Mouse (Mus musculus): ENCODE measurements around the gene Tsacc. TPM values are rescaled to one million over a fixed set of nuclear protein-coding genes. Genes with fewer than 3 reads are reported as not detected.

Tsacc gene
- polyA plus RNA-seq, 1 experiment from 2014 or later: 17.7 TPM

DNA sequence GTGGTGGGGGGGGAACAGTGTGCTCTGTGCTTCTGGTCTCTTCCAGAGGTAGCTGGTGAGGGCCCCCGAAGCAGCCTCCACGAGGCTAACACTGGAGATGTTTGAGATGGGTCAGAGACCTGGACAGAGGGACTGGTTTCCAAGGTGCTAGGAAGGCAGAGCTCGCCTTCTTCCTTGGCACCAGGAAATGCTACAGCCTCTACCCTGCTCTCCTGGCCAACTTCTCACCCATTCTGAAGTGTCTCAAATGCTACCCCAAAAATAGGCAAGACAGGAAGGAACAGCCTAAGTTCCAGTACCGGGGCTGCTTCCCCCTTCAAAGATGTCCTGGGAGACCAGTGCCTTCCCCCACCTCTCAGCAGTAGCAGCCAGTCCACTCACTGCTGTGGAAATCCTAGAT, 57.4 kb downstream of the Tsacc start:
- H3K4me1 ChIP-seq (replicated peaks; ENCODE audit: control insufficient read depth, insufficient read depth, low read length): no peaks in the 10 kb centered on the region; the same call in 1 of the 2 replicates
- WGBS: 39% methylated on average over 4 of the region's 4 CpGs
- H3K36me3 ChIP-seq (ENCODE audit: control insufficient read depth, insufficient read depth, low read length): no peaks in the 10 kb centered on the region
- ATAC-seq (replicated peaks; ENCODE audit: low FRiP score): no peak
- no peak overlapping the region for H3K4me2 ChIP-seq
- peaks cover 82% of the 10 kb centered on the region for H3K27me3 ChIP-seq (replicated peaks; ENCODE audit: control insufficient read depth, insufficient read depth, low read length)
- H3K9ac ChIP-seq (ENCODE audit: low read depth, low read length): no peak overlapping the region
- no peaks in the 10 kb centered on the region for H3K9me3 ChIP-seq (ENCODE audit: control insufficient read depth, low read length)
- H3K27ac ChIP-seq (ENCODE audit: low read depth, low read length): no peak overlapping the region
- H3K4me3 ChIP-seq (ENCODE audit: low read depth, low read length): no peak overlapping the region
- DNase-seq (ENCODE audit: low spot score): no peak

DNA sequence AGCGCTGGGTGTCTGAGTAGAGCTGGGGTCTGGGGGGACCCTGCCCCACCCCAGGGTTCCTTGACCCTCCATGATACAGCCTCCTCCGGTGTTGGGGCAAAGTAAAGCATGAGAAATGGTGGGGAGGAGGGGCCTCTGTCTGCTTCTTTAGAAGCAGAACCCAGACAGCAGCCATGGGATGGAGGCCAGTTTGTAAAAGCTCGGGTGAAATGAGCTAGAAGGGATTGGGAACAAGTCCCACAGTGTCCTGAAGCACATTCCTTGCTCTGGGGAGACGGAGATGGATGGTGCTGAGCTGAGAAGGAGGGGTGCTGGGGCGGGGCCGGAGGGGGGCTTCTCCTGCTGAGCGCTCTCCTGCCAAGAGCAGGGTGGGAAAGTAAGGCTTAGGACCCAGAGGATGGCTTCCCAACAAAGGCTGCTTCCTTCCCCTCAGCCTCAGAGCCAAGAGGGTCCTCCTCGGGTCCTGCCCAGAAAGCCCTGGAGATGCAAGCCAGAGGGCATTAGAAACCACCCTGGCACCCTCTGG, 57.9 kb downstream of the Tsacc start:
- Histone ChIP-seq H3K27ac (ENCODE audit: low read depth, low read length) (no peak overlapping the region), H3K4me2 (no peak overlapping the region), H3K4me3 (ENCODE audit: low read depth, low read length) (no peak overlapping the region), H3K4me1 (replicated peaks; ENCODE audit: control insufficient read depth, insufficient read depth, low read length) (no peaks in the 10 kb centered on the region), H3K27me3 (replicated peaks; ENCODE audit: control insufficient read depth, insufficient read depth, low read length) (peaks cover 82% of the 10 kb centered on the region), H3K9me3 (ENCODE audit: control insufficient read depth, low read length) (no peaks in the 10 kb centered on the region), H3K9ac (ENCODE audit: low read depth, low read length) (no peak overlapping the region), H3K36me3 (ENCODE audit: control insufficient read depth, insufficient read depth, low read length) (no peaks in the 10 kb centered on the region)
- ATAC-seq (replicated peaks; ENCODE audit: low FRiP score) (no peak), DNase-seq (ENCODE audit: low spot score) (no peak)
- 50% methylated on average over 8 of the region's 8 CpGs for WGBS

DNA sequence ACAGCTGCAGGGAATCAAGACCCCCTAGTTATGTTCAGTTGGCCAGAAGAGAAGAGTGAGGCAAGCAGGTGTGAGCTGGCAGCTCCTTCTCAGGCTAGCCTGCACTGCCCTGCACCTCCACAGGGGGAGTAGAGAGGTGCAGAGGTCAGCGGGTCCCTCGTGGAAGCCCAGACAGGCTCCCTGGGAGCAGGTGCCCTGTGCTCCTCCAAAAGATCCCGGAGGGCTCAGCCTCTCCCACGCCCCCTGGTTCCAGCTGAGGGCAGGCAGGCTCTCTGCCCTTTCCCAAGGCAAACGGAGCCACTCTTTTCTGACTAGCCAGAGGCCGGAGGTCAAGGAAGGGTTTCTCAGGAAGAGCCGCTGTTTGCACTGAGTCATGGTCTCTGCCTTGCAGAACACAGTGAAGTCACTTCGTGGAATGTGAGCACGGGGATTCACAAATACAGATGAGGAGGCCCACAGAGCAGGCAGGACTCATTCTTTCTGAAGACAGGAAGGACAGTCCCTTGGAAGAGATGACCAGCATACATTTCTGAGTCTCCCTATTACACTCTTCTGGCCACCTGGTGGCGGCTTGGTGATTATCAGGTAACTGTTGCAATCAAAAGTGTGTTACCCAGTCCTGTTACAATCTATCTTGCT, 59.1 kb downstream of the Tsacc start:
- WGBS: 7% methylated on average over 10 of the region's 10 CpGs
- no peaks in the 10 kb centered on the region for H3K36me3 ChIP-seq (ENCODE audit: control insufficient read depth, insufficient read depth, low read length)
- H3K4me1 ChIP-seq (replicated peaks; ENCODE audit: control insufficient read depth, insufficient read depth, low read length): no peaks in the 10 kb centered on the region
- no peak overlapping the region for H3K9ac ChIP-seq (ENCODE audit: low read depth, low read length)
- no peaks in the 10 kb centered on the region for H3K9me3 ChIP-seq (ENCODE audit: control insufficient read depth, low read length)
- H3K27me3 ChIP-seq (replicated peaks; ENCODE audit: control insufficient read depth, insufficient read depth, low read length): peaks cover 83% of the 10 kb centered on the region
- H3K4me2 ChIP-seq: peak overlapping the region; percentile 42
- ATAC-seq (replicated peaks; ENCODE audit: low FRiP score) (no peak), DNase-seq (ENCODE audit: low spot score) (no peak)
- no peak overlapping the region for H3K4me3 ChIP-seq (ENCODE audit: low read depth, low read length)
- no peak overlapping the region for H3K27ac ChIP-seq (ENCODE audit: low read depth, low read length)

DNA sequence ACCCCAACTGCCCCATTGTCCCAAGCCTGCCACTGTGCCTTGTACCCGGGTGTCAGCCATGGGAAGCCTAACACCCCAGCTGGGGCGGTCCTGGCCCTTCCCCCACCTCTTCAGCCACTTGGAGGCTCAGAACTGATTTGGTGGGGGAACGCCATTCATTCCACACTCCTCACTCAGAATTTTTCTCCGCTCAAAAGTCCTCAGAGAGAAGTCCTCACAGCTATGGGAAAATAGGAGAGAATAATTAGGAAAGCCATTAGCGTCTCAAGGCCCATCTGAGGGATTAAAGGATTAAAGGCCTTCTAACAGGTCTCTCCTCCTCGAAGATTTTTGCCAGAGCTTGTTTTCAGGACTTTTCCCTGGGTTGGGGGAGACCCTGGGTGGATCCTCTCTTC, 59.6 kb downstream of the Tsacc start:
- 22% methylated on average over 6 of the region's 6 CpGs for WGBS
- no peak for ATAC-seq (replicated peaks; ENCODE audit: low FRiP score)
- no peak overlapping the region for H3K9ac ChIP-seq (ENCODE audit: low read depth, low read length)

DNA sequence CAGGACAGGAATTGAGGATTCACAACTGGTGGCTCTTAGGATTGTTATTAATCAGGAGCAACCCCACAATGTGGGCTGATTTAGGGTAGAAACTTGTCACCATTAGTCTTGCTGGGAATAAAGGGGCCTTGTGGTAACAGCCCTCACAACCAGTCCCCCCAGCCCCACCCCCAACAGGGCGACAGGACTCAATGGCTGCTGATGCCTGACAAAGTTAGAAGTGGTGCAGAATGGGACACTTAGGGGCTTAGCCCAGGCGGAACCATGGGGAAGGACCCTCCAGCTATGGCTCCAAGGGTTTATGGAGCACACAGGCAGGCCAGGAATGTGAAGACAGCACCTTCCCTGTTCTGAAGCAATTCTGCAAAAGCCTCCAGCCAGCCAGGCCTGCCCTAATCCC, 61.2 kb downstream of the Tsacc start:
- H3K36me3 ChIP-seq (ENCODE audit: control insufficient read depth, insufficient read depth, low read length): no peaks in the 10 kb centered on the region
- H3K9ac ChIP-seq (ENCODE audit: low read depth, low read length): no peak overlapping the region
- H3K9me3 ChIP-seq (ENCODE audit: control insufficient read depth, low read length): no peaks in the 10 kb centered on the region
- 64% methylated on average over 2 of the region's 2 CpGs for WGBS
- H3K27ac ChIP-seq (ENCODE audit: low read depth, low read length): no peak overlapping the region
- ATAC-seq (replicated peaks; ENCODE audit: low FRiP score) (no peak), DNase-seq (ENCODE audit: low spot score) (no peak)
- no peak overlapping the region for H3K4me2 ChIP-seq
- H3K27me3 ChIP-seq (replicated peaks; ENCODE audit: control insufficient read depth, insufficient read depth, low read length): peaks cover 81% of the 10 kb centered on the region
- no peak overlapping the region for H3K4me3 ChIP-seq (ENCODE audit: low read depth, low read length)
- H3K4me1 ChIP-seq (replicated peaks; ENCODE audit: control insufficient read depth, insufficient read depth, low read length): no peaks in the 10 kb centered on the region

More for the DNA sequence above, 59.6 kb downstream of the Tsacc start:
- no peaks in the 10 kb centered on the region for H3K9me3 ChIP-seq (ENCODE audit: control insufficient read depth, low read length)
- no peak overlapping the region for H3K4me2 ChIP-seq
- H3K36me3 ChIP-seq (ENCODE audit: control insufficient read depth, insufficient read depth, low read length): no peaks in the 10 kb centered on the region
- no peaks in the 10 kb centered on the region for H3K4me1 ChIP-seq (replicated peaks; ENCODE audit: control insufficient read depth, insufficient read depth, low read length)
- H3K4me3 ChIP-seq (ENCODE audit: low read depth, low read length): no peak overlapping the region
- no peak for DNase-seq (ENCODE audit: low spot score)
- H3K27ac ChIP-seq (ENCODE audit: low read depth, low read length): no peak overlapping the region
- peaks cover 82% of the 10 kb centered on the region for H3K27me3 ChIP-seq (replicated peaks; ENCODE audit: control insufficient read depth, insufficient read depth, low read length)

DNA sequence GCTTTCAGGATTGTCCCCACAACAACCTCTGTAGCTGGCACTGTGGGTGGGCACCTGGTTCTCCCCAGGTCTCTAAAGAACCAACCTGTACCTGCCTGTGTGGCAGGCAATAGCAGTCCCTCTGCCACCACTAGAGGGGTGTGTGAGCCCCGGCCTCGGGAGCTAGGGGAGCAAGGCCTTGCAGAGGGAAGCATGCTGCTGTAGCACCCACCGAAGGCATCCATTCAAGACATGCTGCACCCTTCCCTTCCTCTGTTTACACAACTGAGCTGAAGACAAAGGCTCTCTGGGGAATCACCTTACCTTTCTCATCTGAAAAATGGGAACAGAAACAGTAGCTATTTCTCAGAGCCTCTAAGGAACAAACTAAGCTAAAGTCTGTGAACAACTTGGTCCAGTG, 61.6 kb downstream of the Tsacc start:
- Histone ChIP-seq H3K27me3 (replicated peaks; ENCODE audit: control insufficient read depth, insufficient read depth, low read length) (peaks cover 79% of the 10 kb centered on the region), H3K4me3 (ENCODE audit: low read depth, low read length) (no peak overlapping the region), H3K4me1 (replicated peaks; ENCODE audit: control insufficient read depth, insufficient read depth, low read length) (no peaks in the 10 kb centered on the region), H3K9me3 (ENCODE audit: control insufficient read depth, low read length) (no peaks in the 10 kb centered on the region), H3K36me3 (ENCODE audit: control insufficient read depth, insufficient read depth, low read length) (no peaks in the 10 kb centered on the region), H3K4me2 (no peak overlapping the region), H3K9ac (ENCODE audit: low read depth, low read length) (no peak overlapping the region), H3K27ac (ENCODE audit: low read depth, low read length) (no peak overlapping the region)
- 12% methylated on average over 3 of the region's 3 CpGs for WGBS
- no peak for DNase-seq (ENCODE audit: low spot score)
- no peak for ATAC-seq (replicated peaks; ENCODE audit: low FRiP score)

DNA sequence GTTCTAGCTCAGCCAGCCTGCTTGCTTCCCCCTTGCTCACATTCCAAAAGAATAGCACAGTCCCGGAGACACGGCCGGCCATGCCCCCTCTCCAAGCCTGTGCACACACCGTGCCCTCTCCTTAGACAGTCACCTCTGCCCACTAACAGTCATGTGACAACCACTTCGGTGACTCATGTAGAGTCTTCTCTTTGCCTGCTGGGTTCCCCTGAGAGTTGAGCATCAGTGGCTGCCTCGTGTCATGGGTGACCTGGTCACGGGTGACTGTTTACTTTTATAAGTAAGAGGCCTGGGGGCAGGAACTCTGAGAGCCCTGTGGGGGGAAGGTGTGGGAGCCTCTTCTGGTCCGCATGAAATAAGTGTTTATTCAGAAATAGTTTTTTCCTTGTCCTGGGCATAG, 62.8 kb downstream of the Tsacc start:
- ATAC-seq (replicated peaks; ENCODE audit: low FRiP score) (no peak), DNase-seq (ENCODE audit: low spot score) (no peak)
- H3K27ac ChIP-seq (ENCODE audit: low read depth, low read length): no peak overlapping the region
- H3K4me3 ChIP-seq (ENCODE audit: low read depth, low read length): no peak overlapping the region
- H3K4me2 ChIP-seq: no peak overlapping the region
- no peaks in the 10 kb centered on the region for H3K4me1 ChIP-seq (replicated peaks; ENCODE audit: control insufficient read depth, insufficient read depth, low read length)
- H3K9ac ChIP-seq (ENCODE audit: low read depth, low read length): no peak overlapping the region
- no peaks in the 10 kb centered on the region for H3K36me3 ChIP-seq (ENCODE audit: control insufficient read depth, insufficient read depth, low read length)
- H3K9me3 ChIP-seq (ENCODE audit: control insufficient read depth, low read length): no peaks in the 10 kb centered on the region
- WGBS: 67% methylated on average over 8 of the region's 8 CpGs
- peaks cover 76% of the 10 kb centered on the region for H3K27me3 ChIP-seq (replicated peaks; ENCODE audit: control insufficient read depth, insufficient read depth, low read length)

DNA sequence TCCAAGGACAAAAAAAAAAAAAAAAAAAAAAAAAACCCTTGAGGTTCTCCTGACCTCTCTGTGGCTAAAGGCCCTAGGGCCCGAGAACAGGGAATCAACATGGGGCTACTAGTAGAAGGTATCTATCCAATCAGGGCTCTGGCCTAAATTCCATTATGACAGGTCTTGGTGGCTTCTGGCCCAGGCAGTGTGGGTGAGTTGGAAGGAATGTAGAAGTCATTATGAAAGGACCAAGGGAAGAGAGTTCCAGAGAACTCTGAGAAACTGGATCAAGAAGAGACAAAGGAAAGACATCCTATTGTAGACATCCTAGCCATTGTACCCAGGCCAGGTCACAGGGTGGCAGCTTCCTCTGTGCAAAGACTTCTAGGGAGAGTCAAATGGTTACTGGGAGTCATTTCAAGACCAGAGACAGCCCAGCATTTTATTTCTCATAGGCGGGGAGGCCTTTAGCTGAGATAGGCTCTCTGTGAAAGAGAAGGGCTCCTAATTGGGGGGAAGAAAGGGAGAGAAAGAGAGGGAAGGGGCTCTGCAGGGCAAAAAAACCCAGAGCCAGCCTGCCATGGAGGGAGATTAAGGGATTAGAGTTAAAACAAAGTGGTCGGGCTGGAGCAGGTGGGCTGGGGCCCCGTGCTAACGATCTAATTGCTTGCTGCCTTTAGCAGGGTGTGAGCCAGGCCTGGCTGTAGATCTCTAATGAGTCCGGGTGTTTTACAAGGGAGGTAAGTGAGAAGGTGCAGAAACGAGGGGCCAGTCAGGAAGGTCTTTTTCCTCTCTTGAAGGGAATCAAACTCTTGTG, 63.7 kb downstream of the Tsacc start:
- Histone ChIP-seq H3K27me3 (replicated peaks; ENCODE audit: control insufficient read depth, insufficient read depth, low read length) (peaks cover 73% of the 10 kb centered on the region), H3K4me3 (ENCODE audit: low read depth, low read length) (no peak overlapping the region), H3K27ac (ENCODE audit: low read depth, low read length) (no peak overlapping the region), H3K9me3 (ENCODE audit: control insufficient read depth, low read length) (no peaks in the 10 kb centered on the region), H3K9ac (ENCODE audit: low read depth, low read length) (no peak overlapping the region), H3K36me3 (ENCODE audit: control insufficient read depth, insufficient read depth, low read length) (no peaks in the 10 kb centered on the region), H3K4me2 (no peak overlapping the region), H3K4me1 (replicated peaks; ENCODE audit: control insufficient read depth, insufficient read depth, low read length) (no peaks in the 10 kb centered on the region)
- no peak for ATAC-seq (replicated peaks; ENCODE audit: low FRiP score)
- 27% methylated on average over 7 of the region's 7 CpGs for WGBS
- DNase-seq (ENCODE audit: low spot score): no peak

Measured in liver, embryonic 11.5 days (tissue).